Mouse (Mus musculus) heart, embryonic 12.5 days (tissue): ENCODE data around the gene Rmi2. TPM values are rescaled to one million over a fixed set of nuclear protein-coding genes. Genes with fewer than 3 reads are reported as not detected.
"Not testable (repeated sequence)": the region's sequence is repeated elsewhere in the genome, so short reads cannot be mapped to it uniquely, and the experiment has no call there.

ENCODE experiments used
- ATAC-seq: fragments of 200-750 bp; cut with Nextera tagmentation; 2 replicates; pipeline ENCODE4 v1.8.0; 2017; ENCODE audit warnings: moderate TSS enrichment, moderate library complexity; ENCODE audit not compliant: insufficient number of reproducible peaks, low FRiP score
- H3K27ac ChIP-seq: fragments of 300-500 bp; sonication (generic); 2 replicates; pipeline ENCODE4 v1.5.1; 2016; ENCODE audit warnings: mild to moderate bottlenecking, moderate library complexity; ENCODE audit not compliant: poor library complexity, severe bottlenecking
- H3K27me3 ChIP-seq: fragments of 300-500 bp; sonication (generic); replicated peaks from 2 replicates; pipeline ENCODE4 v1.6.1; 2016; ENCODE audit warnings: mild to moderate bottlenecking, moderate library complexity
- H3K36me3 ChIP-seq: fragments of 300-500 bp; sonication (generic); 2 replicates; pipeline ENCODE4 v1.6.1; 2016; ENCODE audit warnings: mild to moderate bottlenecking, moderate library complexity
- H3K4me1 ChIP-seq: fragments of 300-500 bp; sonication (generic); replicated peaks from 2 replicates; pipeline ENCODE4 v1.6.1; 2016; ENCODE audit warnings: mild to moderate bottlenecking
- H3K4me2 ChIP-seq: fragments of 300-500 bp; sonication (generic); 2 replicates; pipeline ENCODE4 v1.6.1; 2016; ENCODE audit warnings: mild to moderate bottlenecking, moderate library complexity
- H3K4me3 ChIP-seq: fragments of 300-500 bp; sonication (generic); 2 replicates; pipeline ENCODE4 v1.5.1; 2016; ENCODE audit warnings: mild to moderate bottlenecking
- H3K9ac ChIP-seq: fragments of 300-500 bp; sonication (generic); 2 replicates; pipeline ENCODE4 v1.6.1; 2016; ENCODE audit warnings: mild to moderate bottlenecking, moderate library complexity
- H3K9me3 ChIP-seq: fragments of 300-500 bp; sonication (generic); replicated peaks from 2 replicates; pipeline ENCODE4 v1.6.1; 2016; ENCODE audit warnings: mild to moderate bottlenecking, moderate library complexity
- WGBS: fragments of 180-500 bp; shearing (Covaris S2); methylation state at CpG from one replicate; pipeline ENCODE4 v1.1.7; 2016; 5-methylcytosine and 5-hydroxymethylcytosine counted together
- polyA plus RNA-seq: library from polyadenylated mRNA; unstranded; fragments of >200 nt; fragmentation: Nextera tagmentation; extraction: Ambion mirVana; gene quantifications from 2 replicates; pipeline ENCODE4 v1.2.1, GENCODE M21; 2016

The Rmi2 gene
- polyA plus RNA-seq, 1 experiment from 2014 or later = 5.0 TPM

DNA sequence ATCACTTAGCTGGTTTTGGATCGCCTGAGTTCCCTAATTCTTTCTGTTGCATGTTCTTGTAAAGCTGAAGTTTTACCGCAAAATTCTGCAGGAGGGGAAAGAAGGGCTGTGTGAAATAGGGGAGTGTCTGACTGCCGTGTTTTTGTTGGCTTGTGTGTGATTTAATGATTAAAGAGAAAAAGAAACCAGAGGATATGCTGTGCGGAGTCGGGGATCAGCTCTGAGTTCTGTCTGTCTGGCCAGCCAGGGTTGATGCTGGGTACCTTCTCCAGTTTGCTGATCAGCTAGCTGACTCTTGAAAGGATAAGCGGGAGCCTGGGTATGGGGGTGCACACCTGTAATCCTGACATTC, 9.4 kb downstream of the Rmi2 start:
- Histone ChIP-seq H3K4me3 (no peak overlapping the region), H3K4me1 (peaks cover 49% of the 10 kb centered on the region)
- ATAC-seq = peak; percentile 36; the same call in 1 of the 2 replicates

GRCm38 (mm10) chr16:10845952-10846351, 11.1 kb downstream of the Rmi2 start:
- Histone ChIP-seq H3K4me1 (peaks cover 43% of the 10 kb centered on the region), H3K27ac (no peak overlapping the region), H3K27me3 (no peaks in the 10 kb centered on the region), H3K36me3 (no peaks in the 10 kb centered on the region), H3K4me3 (no peak overlapping the region), H3K9me3 (no peaks in the 10 kb centered on the region), H3K4me2 (no peak overlapping the region), H3K9ac (no peak overlapping the region)
- WGBS = 73% methylated on average over 6 of the region's 6 CpGs
- no peak for ATAC-seq

More for the DNA sequence above, 9.4 kb downstream of the Rmi2 start:
- Histone ChIP-seq H3K9ac (peak overlapping the region; percentile 58; the same call in 1 of the 2 replicates), H3K27me3 (no peaks in the 10 kb centered on the region), H3K27ac (peak overlapping the region; percentile 82), H3K9me3 (no peaks in the 10 kb centered on the region), H3K4me2 (peak overlapping the region; percentile 73), H3K36me3 (no peaks in the 10 kb centered on the region)
- WGBS = 33% methylated on average over 6 of the region's 6 CpGs

- no peak overlapping the region for H3K9ac ChIP-seq
- WGBS = 51% methylated on average over 4 of the region's 4 CpGs
- H3K4me3 ChIP-seq = no peak overlapping the region
- no peaks in the 10 kb centered on the region for H3K27me3 ChIP-seq
- H3K9me3 ChIP-seq = no peaks in the 10 kb centered on the region
- ATAC-seq = peak; percentile 61; the same call in 1 of the 2 replicates
- no peak overlapping the region for H3K27ac ChIP-seq
- H3K4me1 ChIP-seq = peaks cover 43% of the 10 kb centered on the region
- no peak overlapping the region for H3K4me2 ChIP-seq
- H3K36me3 ChIP-seq = no peaks in the 10 kb centered on the region
Observed at GRCm38 (mm10) chr16:10846503-10846902, 11.6 kb downstream of the Rmi2 start.

- Histone ChIP-seq H3K4me1 (peaks cover 21% of the 10 kb centered on the region), H3K36me3 (0 out of 2 replicates have a peak, but pooled peaks cover 4% of the 10 kb centered on the region), H3K9ac (no peak overlapping the region), H3K27ac (no peak overlapping the region), H3K9me3 (no peaks in the 10 kb centered on the region), H3K4me3 (no peak overlapping the region), H3K4me2 (no peak overlapping the region), H3K27me3 (no peaks in the 10 kb centered on the region)
- 50% methylated on average over 12 of the region's 12 CpGs for WGBS
- ATAC-seq = no peak
Observed at GRCm38 (mm10) chr16:10849965-10850861, 15.4 kb downstream of the Rmi2 start.

DNA sequence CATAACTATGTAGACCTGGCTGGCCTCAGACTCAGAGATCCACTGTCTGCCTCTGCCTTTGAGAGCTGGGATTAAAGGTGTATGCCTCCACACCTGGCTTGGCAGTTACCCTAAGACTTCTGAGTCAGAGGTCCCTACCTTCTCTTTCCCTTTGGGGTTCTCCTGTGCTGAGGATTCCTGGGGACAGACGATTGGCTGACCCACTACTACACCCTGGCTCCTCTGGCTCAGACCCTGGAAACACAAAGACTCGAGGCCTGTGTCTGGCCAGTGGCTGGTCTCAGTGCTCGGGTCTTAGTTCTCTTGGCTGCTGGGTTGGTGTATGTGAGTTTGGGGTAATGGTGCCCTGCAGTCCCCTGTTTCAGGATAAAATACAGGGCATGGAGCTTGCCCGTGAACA, 16.0 kb downstream of the Rmi2 start:
- peaks cover 17% of the 10 kb centered on the region for H3K4me1 ChIP-seq
- H3K4me3 ChIP-seq = no peak overlapping the region
- no peak overlapping the region for H3K9ac ChIP-seq
- no peak for ATAC-seq
- no peaks in the 10 kb centered on the region for H3K27me3 ChIP-seq
- no peaks in the 10 kb centered on the region for H3K9me3 ChIP-seq
- 0 out of 2 replicates have a peak, but pooled peaks cover 4% of the 10 kb centered on the region for H3K36me3 ChIP-seq
- H3K4me2 ChIP-seq = no peak overlapping the region
- H3K27ac ChIP-seq = no peak overlapping the region
- 67% methylated on average over 4 of the region's 4 CpGs for WGBS

DNA sequence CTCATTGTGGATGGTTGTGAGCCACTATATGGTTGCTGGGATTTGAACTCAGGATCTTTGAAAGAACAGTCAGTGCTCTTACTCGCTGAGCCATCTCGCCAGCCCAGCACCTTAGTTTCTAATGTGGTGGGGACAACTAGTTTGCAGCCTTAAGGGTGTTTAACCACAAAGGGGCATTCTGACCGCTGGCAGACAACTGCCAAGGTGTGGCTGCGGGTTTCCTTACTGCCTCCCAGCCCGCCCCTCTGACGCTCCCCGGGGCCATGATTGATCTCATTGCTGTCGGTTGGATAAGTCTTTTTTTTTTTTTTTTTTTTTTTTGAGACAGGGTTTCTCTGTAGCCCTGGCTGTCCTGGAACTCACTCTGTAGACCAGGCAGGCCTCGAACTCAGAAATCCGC, 17.4 kb downstream of the Rmi2 start:
- not testable (repeated sequence) for H3K9me3 ChIP-seq, H3K4me2 ChIP-seq, H3K27me3 ChIP-seq, H3K27ac ChIP-seq, H3K36me3 ChIP-seq, ATAC-seq, H3K4me3 ChIP-seq, H3K9ac ChIP-seq
- WGBS = 87% methylated on average over 10 of the region's 10 CpGs
- H3K4me1 ChIP-seq = 0 out of 2 replicates have a peak, but pooled peaks cover 12% of the 10 kb centered on the region

DNA sequence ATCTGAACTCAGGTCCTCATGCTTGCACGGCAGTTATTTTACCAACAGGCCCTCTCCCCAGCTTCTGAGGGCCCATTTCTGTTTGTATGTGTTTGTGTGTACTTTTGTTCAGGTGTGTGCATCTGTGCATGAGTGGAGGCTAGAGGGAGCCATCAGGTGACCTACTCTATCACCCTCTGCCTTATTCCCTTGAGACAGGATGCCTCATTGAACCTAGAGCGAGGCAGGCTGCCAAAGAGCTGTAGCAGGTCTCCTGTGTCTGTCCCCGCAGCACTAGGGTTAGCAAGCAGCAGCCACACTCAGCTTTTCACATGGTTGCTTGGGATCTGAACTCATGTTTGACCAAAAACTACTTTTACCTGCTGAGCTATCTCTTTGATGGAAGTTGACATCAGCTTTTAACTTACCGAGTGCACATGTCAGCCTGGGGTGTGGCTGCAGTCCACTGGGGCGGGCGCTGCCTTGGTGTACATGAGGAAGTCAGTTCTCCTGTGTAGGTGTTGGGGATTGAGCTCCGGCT, 24.9 kb downstream of the Rmi2 start:
- Histone ChIP-seq H3K4me2 (no peak overlapping the region), H3K9me3 (no peaks in the 10 kb centered on the region), H3K27ac (no peak overlapping the region), H3K4me1 (0 out of 2 replicates have a peak, but pooled peaks cover 3% of the 10 kb centered on the region), H3K27me3 (no peaks in the 10 kb centered on the region), H3K9ac (no peak overlapping the region), H3K36me3 (no peaks in the 10 kb centered on the region), H3K4me3 (no peak overlapping the region)
- ATAC-seq = no peak
- 83% methylated on average over 7 of the region's 7 CpGs for WGBS

DNA sequence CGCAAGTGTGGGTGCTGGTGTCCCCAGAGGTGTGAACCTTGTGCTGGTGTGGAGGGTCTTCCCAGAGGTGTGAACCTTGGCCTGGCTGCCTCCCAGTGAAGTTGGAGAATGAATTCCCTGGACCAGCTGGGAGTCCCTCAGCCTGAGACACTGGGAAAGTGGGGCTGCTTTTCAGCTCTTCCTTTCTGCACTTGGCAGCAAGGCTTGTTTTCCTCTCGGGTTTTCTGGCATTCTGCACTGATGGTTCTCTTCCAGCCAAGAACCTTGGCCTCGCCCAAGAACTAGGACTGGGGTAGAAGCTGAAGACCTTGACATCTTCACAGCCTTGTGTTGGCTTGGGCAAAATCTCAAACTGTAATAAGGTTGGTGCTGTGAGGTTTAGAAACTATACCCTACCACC, 26.5 kb downstream of the Rmi2 start:
- 67% methylated on average over 3 of the region's 3 CpGs for WGBS
- H3K9ac ChIP-seq = no peak overlapping the region
- ATAC-seq = no peak

DNA sequence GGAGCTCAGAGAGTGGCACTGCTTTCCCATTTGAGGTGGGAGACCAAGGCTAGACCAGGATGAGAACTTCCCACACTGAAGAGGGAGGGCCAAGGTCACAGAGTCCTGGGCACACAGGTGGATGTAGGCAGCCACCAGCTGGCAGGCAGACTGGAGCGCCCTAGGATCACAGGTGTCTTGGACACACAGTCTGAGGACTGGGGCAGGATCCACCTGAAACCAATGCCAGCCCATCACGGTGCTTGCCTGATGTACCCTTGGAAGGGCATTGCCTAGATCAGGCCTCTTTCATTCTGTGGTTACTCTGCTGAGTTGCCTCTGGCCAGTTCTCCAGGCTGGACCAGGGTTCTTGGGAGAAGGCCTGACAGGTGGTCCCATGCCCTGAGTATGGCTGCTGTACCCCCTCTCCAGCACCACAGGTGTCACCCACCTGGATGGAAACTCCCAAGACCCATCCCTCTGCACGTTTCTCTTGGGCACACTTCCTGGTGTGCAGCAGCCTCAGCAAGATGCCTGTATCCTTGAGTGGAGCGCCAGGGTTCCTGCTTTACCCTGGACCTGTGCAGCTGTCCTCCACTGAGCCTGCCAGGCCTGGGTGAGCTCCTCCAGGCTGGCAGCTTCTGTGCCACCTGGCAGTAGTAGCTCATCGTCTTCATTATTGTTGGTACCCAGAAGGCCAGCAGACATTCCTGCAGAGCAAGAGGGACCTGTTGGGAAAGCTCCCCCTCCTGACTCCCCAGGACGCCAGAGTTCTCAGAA, 30.2 kb downstream of the Rmi2 start:
- H3K27ac ChIP-seq = no peak overlapping the region
- no peak for ATAC-seq
- H3K4me2 ChIP-seq = no peak overlapping the region
- WGBS = 75% methylated on average over 6 of the region's 6 CpGs
- peaks cover 11% of the 10 kb centered on the region; the same call in 1 of the 2 replicates for H3K27me3 ChIP-seq
- H3K36me3 ChIP-seq = no peaks in the 10 kb centered on the region
- H3K4me3 ChIP-seq = no peak overlapping the region
- peaks cover 15% of the 10 kb centered on the region for H3K4me1 ChIP-seq
- H3K9ac ChIP-seq = no peak overlapping the region
- H3K9me3 ChIP-seq = no peaks in the 10 kb centered on the region

More for the DNA sequence above, 26.5 kb downstream of the Rmi2 start:
- Histone ChIP-seq H3K4me1 (0 out of 2 replicates have a peak, but pooled peaks cover 2% of the 10 kb centered on the region), H3K36me3 (no peaks in the 10 kb centered on the region), H3K9me3 (no peaks in the 10 kb centered on the region), H3K4me2 (no peak overlapping the region), H3K27ac (no peak overlapping the region), H3K27me3 (no peaks in the 10 kb centered on the region), H3K4me3 (no peak overlapping the region)

GRCm38 (mm10) chr16:10865592-10865987, 30.7 kb downstream of the Rmi2 start:
- no peak overlapping the region for H3K4me2 ChIP-seq
- H3K9ac ChIP-seq = no peak overlapping the region
- H3K9me3 ChIP-seq = no peaks in the 10 kb centered on the region
- ATAC-seq = no peak
- no peak overlapping the region for H3K4me3 ChIP-seq
- H3K4me1 ChIP-seq = peaks cover 21% of the 10 kb centered on the region
- H3K36me3 ChIP-seq = no peaks in the 10 kb centered on the region
- H3K27me3 ChIP-seq = peaks cover 11% of the 10 kb centered on the region; the same call in 1 of the 2 replicates
- no peak overlapping the region for H3K27ac ChIP-seq

- H3K27me3 ChIP-seq = peaks cover 11% of the 10 kb centered on the region; the same call in 1 of the 2 replicates
- no peaks in the 10 kb centered on the region for H3K9me3 ChIP-seq
- H3K4me3 ChIP-seq = no peak overlapping the region
- H3K9ac ChIP-seq = no peak overlapping the region
- no peaks in the 10 kb centered on the region for H3K36me3 ChIP-seq
- 92% methylated on average over 8 of the region's 8 CpGs for WGBS
- H3K4me1 ChIP-seq = peaks cover 33% of the 10 kb centered on the region
- no peak overlapping the region for H3K4me2 ChIP-seq
- no peak overlapping the region for H3K27ac ChIP-seq
- no peak for ATAC-seq
Observed at GRCm38 (mm10) chr16:10866841-10867240, 32.0 kb downstream of the Rmi2 start.
